ENCODE assay signal across 10 mouse cellular contexts in genomic region chrX:103624426-103625168, GRCm38 (mm10). TPM values are rescaled to one million over a fixed set of nuclear protein-coding genes. Genes with fewer than 3 reads are reported as not detected.
DNase-seq lines count a peak whose midpoint lies in the region; ATAC-seq and TF ChIP-seq lines count a peak whose summit lies in the region.
"Had no signal": no experiment of that assay in that cellular context is flagged by ENCODE, and none has a peak within 500 bp of the region (broad histone marks: within the 10 kb centered on the region; RNA-seq: fewer than 3 reads in every experiment).

No protein-coding gene starts in this region.

- no peaks in the 10 kb centered on the region for H3K36me3 ChIP-seq in embryonic facial prominence, embryonic 11.5 days (replicated peaks; ENCODE audit: control insufficient read depth, insufficient read depth, low read depth, low read length)
- no peaks in the 10 kb centered on the region for H3K36me3 ChIP-seq in embryonic facial prominence, embryonic 10.5 days (replicated peaks)
- no peaks in the 10 kb centered on the region for H3K36me3 ChIP-seq in liver, embryonic 15.5 days (replicated peaks)
- H3K36me3 ChIP-seq in liver, embryonic 11.5 days (ENCODE audit: control insufficient read depth, insufficient read depth, low read length), result no peaks in the 10 kb centered on the region
- H3K36me3 ChIP-seq in myocyte (ENCODE audit: control insufficient read depth, insufficient read depth), result no peaks in the 10 kb centered on the region

- H3K27ac ChIP-seq in embryonic facial prominence, embryonic 11.5 days (replicated peaks; ENCODE audit: low read depth, low read length), result no peak overlapping the region
- H3K27ac ChIP-seq in embryonic facial prominence, embryonic 10.5 days (replicated peaks), result no peak overlapping the region
- no peak overlapping the region for H3K27ac ChIP-seq in liver, embryonic 15.5 days (replicated peaks)
- no peak overlapping the region for H3K27ac ChIP-seq in liver, embryonic 11.5 days (ENCODE audit: low read depth, low read length)

- H3K9ac ChIP-seq in embryonic facial prominence, embryonic 11.5 days (replicated peaks; ENCODE audit: low read length), result no peak overlapping the region
- no peak overlapping the region for H3K9ac ChIP-seq in liver, embryonic 15.5 days
- no peak overlapping the region for H3K9ac ChIP-seq in liver, embryonic 11.5 days (ENCODE audit: low read depth, low read length)

- no peak overlapping the region for H3K4me3 ChIP-seq in embryonic facial prominence, embryonic 11.5 days (ENCODE audit: low read depth, low read length)
- H3K4me3 ChIP-seq in embryonic facial prominence, embryonic 10.5 days, result no peak overlapping the region
- H3K4me3 ChIP-seq in liver, embryonic 15.5 days (replicated peaks), result no peak overlapping the region
- no peak overlapping the region for H3K4me3 ChIP-seq in liver, embryonic 11.5 days (ENCODE audit: low read depth, low read length)
- no peak overlapping the region for H3K4me3 ChIP-seq in myocyte

- no peaks in the 10 kb centered on the region for H3K4me1 ChIP-seq in embryonic facial prominence, embryonic 11.5 days (ENCODE audit: control insufficient read depth, insufficient read depth, low read length)
- peaks cover 9% of the 10 kb centered on the region; the same call in 1 of the 2 replicates for H3K4me1 ChIP-seq in embryonic facial prominence, embryonic 10.5 days
- H3K4me1 ChIP-seq in liver, embryonic 15.5 days (replicated peaks), result peaks cover 23% of the 10 kb centered on the region
- H3K4me1 ChIP-seq in liver, embryonic 11.5 days (replicated peaks; ENCODE audit: control insufficient read depth, insufficient read depth, low read length), result no peaks in the 10 kb centered on the region

- H3K4me2 ChIP-seq in embryonic facial prominence, embryonic 11.5 days (ENCODE audit: low read depth, low read length), result no peak overlapping the region
- 0 out of 2 replicates have a peak overlapping the region, but pooled peaks have one; percentile 79 for H3K4me2 ChIP-seq in liver, embryonic 15.5 days
- H3K4me2 ChIP-seq in liver, embryonic 11.5 days, result no peak overlapping the region
- peak overlapping the region; percentile 69 for H3K4me2 ChIP-seq in myocyte (ENCODE audit: low read depth)

- peak; percentile 69 for DNase-seq in embryonic facial prominence, embryonic 11.5 days (ENCODE audit: low spot score)
- no peak for DNase-seq in embryonic facial prominence, embryonic 10.5 days (ENCODE audit: low spot score)
- DNase-seq in liver, embryonic 11.5 days (ENCODE audit: low spot score), result no peak
- DNase-seq in cerebellum, adult 11-12 months, result peak; percentile 13
- no peak for DNase-seq in urinary bladder, postnatal 10 days (ENCODE audit: low spot score)
- DNase-seq: kidney, postnatal 25 days had no signal

- ATAC-seq in embryonic facial prominence, embryonic 11.5 days (replicated peaks; ENCODE audit: insufficient number of reproducible peaks, low FRiP score, low TSS enrichment, low read depth), result no peak
- no peak for ATAC-seq in liver, embryonic 15.5 days (ENCODE audit: insufficient read depth)
- ATAC-seq in liver, embryonic 11.5 days (replicated peaks; ENCODE audit: low FRiP score), result no peak
- no peak for ATAC-seq in inflammation-experienced regulatory T-cells, adult 6 months

- H3K9me3 ChIP-seq in embryonic facial prominence, embryonic 11.5 days (replicated peaks; ENCODE audit: control insufficient read depth, low read length), result no peaks in the 10 kb centered on the region
- no peaks in the 10 kb centered on the region for H3K9me3 ChIP-seq in embryonic facial prominence, embryonic 10.5 days
- H3K9me3 ChIP-seq in liver, embryonic 15.5 days (replicated peaks), result no peaks in the 10 kb centered on the region
- H3K9me3 ChIP-seq in liver, embryonic 11.5 days (ENCODE audit: control insufficient read depth, low read length), result no peaks in the 10 kb centered on the region

- no peak overlapping the region for H3ac ChIP-seq in myocyte (ENCODE audit: control insufficient read depth, insufficient read length)

- WGBS in embryonic facial prominence, embryonic 11.5 days, result 27% methylated on average over 5 of the region's 5 CpGs
- 27% methylated on average over 5 of the region's 5 CpGs for WGBS in embryonic facial prominence, embryonic 10.5 days
- WGBS in liver, embryonic 15.5 days (ENCODE audit: insufficient replicate concordance), result 26% methylated on average over 5 of the region's 5 CpGs
- WGBS in liver, embryonic 11.5 days, result 32% methylated on average over 5 of the region's 5 CpGs

- TF ChIP-seq POLR2A in myocyte (IDR thresholded peaks at IDR 0.05; ENCODE audit: insufficient read length, low read depth), result no peak

- peaks cover 23% of the 10 kb centered on the region for H3K79me2 ChIP-seq in myocyte (ENCODE audit: control insufficient read depth, insufficient read depth)

- H3K27me3 ChIP-seq in embryonic facial prominence, embryonic 11.5 days (ENCODE audit: control insufficient read depth, insufficient read depth, low read length), result no peaks in the 10 kb centered on the region; the same call in 1 of the 2 replicates
- peaks cover 20% of the 10 kb centered on the region for H3K27me3 ChIP-seq in embryonic facial prominence, embryonic 10.5 days (replicated peaks; ENCODE audit: low read depth, poor library complexity, severe bottlenecking)
- H3K27me3 ChIP-seq in liver, embryonic 15.5 days, result peaks cover 21% of the 10 kb centered on the region
- H3K27me3 ChIP-seq in liver, embryonic 11.5 days (replicated peaks; ENCODE audit: control insufficient read depth, insufficient read depth, low read length), result no peaks in the 10 kb centered on the region
- no peaks in the 10 kb centered on the region for H3K27me3 ChIP-seq in myocyte (ENCODE audit: control insufficient read depth, insufficient read depth, insufficient read length)

TF ChIP-seq in myocyte, 11 proteins besides CTCF, POLR2A, EP300 and RAD21:
- TF ChIP-seq SRF (IDR thresholded peaks at IDR 0.05; ENCODE audit: control insufficient read depth, insufficient read length, low read depth) (no peak), TCF3 (IDR thresholded peaks at IDR 0.05; ENCODE audit: insufficient read length, low read depth) (no peak), MAX (IDR thresholded peaks at IDR 0.05; ENCODE audit: low read depth) (no peak), MYOG (IDR thresholded peaks at IDR 0.05; ENCODE audit: control insufficient read depth in 1 of 3, insufficient read depth in 1 of 3, insufficient read length in 2 of 3, low read depth in 2 of 3) (no peak), REST (IDR thresholded peaks at IDR 0.05; ENCODE audit: insufficient read depth, insufficient read length) (no peak), POLR2AphosphoS2 (IDR thresholded peaks at IDR 0.05; ENCODE audit: insufficient read length, low read depth) (no peak), MYOD1 (IDR thresholded peaks at IDR 0.05; ENCODE audit: control insufficient read depth in 1 of 3, insufficient read length in 2 of 3, low read depth in 2 of 3) (no peak), USF1 (IDR thresholded peaks at IDR 0.05; ENCODE audit: low read depth) (no peak)

RNA-seq across cellular contexts. Expression of gene Zcchc13, which starts 5.8 kb away (rescaled TPM):
- polyA plus RNA-seq in embryonic facial prominence, embryonic 11.5 days (2014; fragmentation: Nextera tagmentation; extraction: Ambion mirVana), result not detected in 2 replicates
- polyA plus RNA-seq in embryonic facial prominence, embryonic 10.5 days (2016; fragmentation: Nextera tagmentation; extraction: Ambion mirVana), result not detected in 2 replicates
- polyA plus RNA-seq in liver, embryonic 15.5 days (2015; fragmentation: Nextera tagmentation; extraction: Ambion mirVana), result not detected in 2 replicates
- not detected in 2 replicates for polyA plus RNA-seq in liver, embryonic 11.5 days (2014; fragmentation: Nextera tagmentation; extraction: Ambion mirVana)
- polyA plus RNA-seq in myocyte (2012; fragmentation: generic; extraction: Trizol), result not detected
- polyA plus RNA-seq in inflammation-experienced regulatory T-cells, adult 6 months (2017; shearing (Covaris generic)), result not detected
- polyA plus RNA-seq: lung, embryonic 16.5 days had no signal

Comparison
In these comparisons a context has a peak if more than half of its experiments do, and no peak if none do; other contexts are left out.
1. DNase-seq: peak in embryonic facial prominence, embryonic 11.5 days (single experiment) and cerebellum, adult 11-12 months (single experiment); none in embryonic facial prominence, embryonic 10.5 days (single experiment), liver, embryonic 11.5 days (single experiment) and urinary bladder, postnatal 10 days (single experiment).
2. H3K4me2 ChIP-seq: peak in liver, embryonic 15.5 days (single experiment) and myocyte (single experiment); none in embryonic facial prominence, embryonic 11.5 days (single experiment) and liver, embryonic 11.5 days (single experiment).